Mouse (Mus musculus): Measurements from ENCODE around the gene Mmp14. TPM values are rescaled to one million over a fixed set of nuclear protein-coding genes. Genes with fewer than 3 reads are reported as not detected.

Mmp14 gene
- 235 and 254 TPM in 2 replicates for polyA plus RNA-seq (2014; fragmentation: Nextera tagmentation; extraction: Ambion mirVana)

GRCm38 (mm10) chr14:54431334-54432077 is at the start of gene Mmp14:
TSS of gene Mmp14 (plus strand) at chr14:54431612.
- Histone ChIP-seq H3K27me3 (replicated peaks; ENCODE audit: control insufficient read depth, insufficient read depth, low read length) (no peaks in the 10 kb centered on the region), H3K36me3 (ENCODE audit: control insufficient read depth, insufficient read depth, low read length) (peaks cover 34% of the 10 kb centered on the region), H3K4me3 (ENCODE audit: low read depth, low read length) (peak within 1 kb of the TSS; percentile 83), H3K9ac (ENCODE audit: low read depth, low read length) (peak within 1 kb of the TSS; percentile 95), H3K27ac (replicated peaks; ENCODE audit: low read depth, low read length) (peak within 1 kb of the TSS; percentile 99), H3K4me1 (ENCODE audit: control insufficient read depth, insufficient read depth, low read length) (peaks cover 30% of the 10 kb centered on the region), H3K9me3 (ENCODE audit: control insufficient read depth, low read length) (no peaks in the 10 kb centered on the region), H3K4me2 (ENCODE audit: low read depth, low read length) (peak within 1 kb of the TSS; percentile 79)
- peak; percentile 75 for ATAC-seq (ENCODE audit: low read depth)
- under 1% methylated on average over 26 of the region's 49 CpGs for WGBS
- DNase-seq (ENCODE audit: low spot score), result peak; percentile 96

DNA sequence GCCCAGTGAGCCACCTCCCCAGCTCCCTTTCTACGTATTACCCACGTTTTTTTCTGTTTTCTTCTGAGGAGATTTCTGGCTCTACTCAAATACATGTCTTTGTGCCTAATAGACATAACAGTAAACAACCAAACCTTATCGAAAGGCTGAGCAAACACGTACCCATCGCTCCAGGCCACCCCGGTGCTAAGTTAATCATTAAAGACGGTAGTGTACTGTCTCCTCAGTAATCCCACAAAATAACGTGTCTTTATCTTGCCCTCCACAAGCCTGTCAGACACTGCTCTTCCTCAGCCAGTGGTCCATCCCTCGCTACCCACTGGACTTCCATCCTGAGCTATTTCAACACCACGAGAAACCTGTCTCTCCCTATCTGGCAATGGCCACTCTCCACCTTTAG is 49.6 kb upstream of the Mmp14 start:
- DNase-seq (ENCODE audit: low spot score) (no peak), ATAC-seq (ENCODE audit: low read depth) (no peak)
- H3K4me1 ChIP-seq (ENCODE audit: control insufficient read depth, insufficient read depth, low read length), result no peaks in the 10 kb centered on the region
- H3K27me3 ChIP-seq (replicated peaks; ENCODE audit: control insufficient read depth, insufficient read depth, low read length), result no peaks in the 10 kb centered on the region
- H3K27ac ChIP-seq (replicated peaks; ENCODE audit: low read depth, low read length), result no peak overlapping the region
- no peaks in the 10 kb centered on the region for H3K36me3 ChIP-seq (ENCODE audit: control insufficient read depth, insufficient read depth, low read length)
- H3K9ac ChIP-seq (ENCODE audit: low read depth, low read length), result no peak overlapping the region
- no peak overlapping the region for H3K4me2 ChIP-seq (ENCODE audit: low read depth, low read length)
- no peak overlapping the region for H3K4me3 ChIP-seq (ENCODE audit: low read depth, low read length)
- H3K9me3 ChIP-seq (ENCODE audit: control insufficient read depth, low read length), result no peaks in the 10 kb centered on the region
- 72% methylated on average over 10 of the region's 10 CpGs for WGBS

DNA sequence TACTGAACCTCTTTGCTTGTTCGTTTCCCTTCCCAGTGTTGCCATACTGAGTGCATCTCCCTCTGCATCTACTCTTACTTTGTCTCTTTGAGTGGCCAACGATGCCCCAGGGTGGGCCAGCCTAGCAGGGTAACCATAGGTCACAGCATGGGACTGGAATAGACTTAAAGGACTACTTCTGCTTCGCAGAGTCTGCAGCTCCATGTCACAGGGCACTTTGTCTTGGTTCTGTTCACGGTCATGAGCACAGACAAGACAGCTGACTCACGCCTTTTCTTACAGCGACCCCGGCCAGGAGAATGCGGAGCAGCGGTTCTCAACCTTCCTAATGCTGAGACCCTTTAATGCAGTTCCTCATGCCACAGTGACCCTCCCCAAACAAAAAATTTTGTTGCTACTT is 48.8 kb upstream of the Mmp14 start:
- no peak overlapping the region for H3K4me2 ChIP-seq (ENCODE audit: low read depth, low read length)
- no peaks in the 10 kb centered on the region for H3K27me3 ChIP-seq (replicated peaks; ENCODE audit: control insufficient read depth, insufficient read depth, low read length)
- no peaks in the 10 kb centered on the region for H3K9me3 ChIP-seq (ENCODE audit: control insufficient read depth, low read length)
- DNase-seq (ENCODE audit: low spot score) (no peak), ATAC-seq (ENCODE audit: low read depth) (no peak)
- no peaks in the 10 kb centered on the region for H3K36me3 ChIP-seq (ENCODE audit: control insufficient read depth, insufficient read depth, low read length)
- no peak overlapping the region for H3K4me3 ChIP-seq (ENCODE audit: low read depth, low read length)
- no peak overlapping the region for H3K9ac ChIP-seq (ENCODE audit: low read depth, low read length)
- 81% methylated on average over 9 of the region's 9 CpGs for WGBS
- H3K27ac ChIP-seq (replicated peaks; ENCODE audit: low read depth, low read length), result no peak overlapping the region
- H3K4me1 ChIP-seq (ENCODE audit: control insufficient read depth, insufficient read depth, low read length), result no peaks in the 10 kb centered on the region

DNA sequence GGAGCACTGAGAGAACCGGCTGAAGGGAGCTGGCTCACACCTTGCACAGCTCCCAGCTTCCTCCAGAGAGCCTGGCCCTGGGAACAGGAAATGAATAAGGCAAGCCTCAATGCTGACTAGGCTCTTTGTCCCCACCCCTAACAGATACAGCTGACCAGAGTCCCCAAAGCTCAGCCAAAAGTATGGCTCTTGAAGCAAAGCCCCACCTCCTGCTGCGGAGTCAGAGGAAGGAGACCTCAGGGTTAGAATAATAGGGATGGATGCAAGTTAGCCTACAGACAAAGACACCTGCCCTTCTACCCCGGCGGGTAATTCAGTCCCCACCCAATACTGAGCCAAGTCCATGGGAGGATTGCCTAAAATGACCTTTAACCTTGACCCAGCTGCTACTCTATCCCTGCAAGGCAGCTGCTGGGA is 48.0 kb upstream of the Mmp14 start:
- DNase-seq (ENCODE audit: low spot score), result peak; percentile 38

GRCm38 (mm10) chr14:54384396-54384795 is 47.0 kb upstream of the Mmp14 start:
- ATAC-seq (ENCODE audit: low read depth) (no peak), DNase-seq (ENCODE audit: low spot score) (no peak)
- Histone ChIP-seq H3K9ac (ENCODE audit: low read depth, low read length) (no peak overlapping the region), H3K4me2 (ENCODE audit: low read depth, low read length) (no peak overlapping the region), H3K36me3 (ENCODE audit: control insufficient read depth, insufficient read depth, low read length) (no peaks in the 10 kb centered on the region), H3K27ac (replicated peaks; ENCODE audit: low read depth, low read length) (no peak overlapping the region), H3K4me3 (ENCODE audit: low read depth, low read length) (no peak overlapping the region), H3K4me1 (ENCODE audit: control insufficient read depth, insufficient read depth, low read length) (no peaks in the 10 kb centered on the region), H3K9me3 (ENCODE audit: control insufficient read depth, low read length) (no peaks in the 10 kb centered on the region), H3K27me3 (replicated peaks; ENCODE audit: control insufficient read depth, insufficient read depth, low read length) (no peaks in the 10 kb centered on the region)
- WGBS, result 90% methylated on average over 8 of the region's 8 CpGs

More for the DNA sequence above, 48.0 kb upstream of the Mmp14 start:
- Histone ChIP-seq H3K9ac (ENCODE audit: low read depth, low read length) (no peak overlapping the region), H3K4me1 (ENCODE audit: control insufficient read depth, insufficient read depth, low read length) (no peaks in the 10 kb centered on the region), H3K27me3 (replicated peaks; ENCODE audit: control insufficient read depth, insufficient read depth, low read length) (no peaks in the 10 kb centered on the region), H3K27ac (replicated peaks; ENCODE audit: low read depth, low read length) (no peak overlapping the region), H3K9me3 (ENCODE audit: control insufficient read depth, low read length) (no peaks in the 10 kb centered on the region), H3K4me3 (ENCODE audit: low read depth, low read length) (no peak overlapping the region), H3K4me2 (ENCODE audit: low read depth, low read length) (no peak overlapping the region), H3K36me3 (ENCODE audit: control insufficient read depth, insufficient read depth, low read length) (no peaks in the 10 kb centered on the region)
- 25% methylated on average over 4 of the region's 4 CpGs for WGBS
- ATAC-seq (ENCODE audit: low read depth), result no peak

DNA sequence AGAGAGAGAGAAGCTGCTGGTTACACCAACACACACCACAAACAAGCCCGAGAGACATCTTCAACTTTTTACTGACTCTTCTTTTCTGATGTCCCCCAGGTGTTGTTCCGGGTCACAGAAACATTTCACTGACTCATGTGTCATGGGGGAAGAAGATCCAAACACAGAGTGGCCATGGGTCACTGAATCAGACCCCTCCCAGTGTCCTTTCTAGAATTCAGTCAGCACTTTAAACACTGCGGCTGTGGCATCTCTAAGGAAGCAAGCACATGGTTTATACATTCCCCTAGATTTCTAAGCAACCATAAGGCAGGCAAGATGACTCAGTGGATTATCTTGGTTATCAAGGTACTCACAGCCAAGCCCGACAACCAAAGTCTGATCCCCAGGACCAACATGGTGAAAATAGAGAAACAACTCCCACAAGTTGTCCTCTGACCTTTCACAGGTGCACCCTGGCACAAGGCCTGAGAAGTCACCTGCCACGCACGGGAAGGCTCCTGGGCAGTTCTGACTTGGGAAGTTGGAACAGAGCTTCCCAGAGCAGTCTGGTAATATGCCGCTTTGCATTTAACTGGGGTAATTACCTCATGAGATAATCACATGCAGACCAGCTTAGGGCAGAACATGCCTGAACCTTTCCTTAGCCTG is 45.3 kb upstream of the Mmp14 start:
- Histone ChIP-seq H3K27me3 (replicated peaks; ENCODE audit: control insufficient read depth, insufficient read depth, low read length) (no peaks in the 10 kb centered on the region), H3K4me2 (ENCODE audit: low read depth, low read length) (no peak overlapping the region), H3K4me3 (ENCODE audit: low read depth, low read length) (no peak overlapping the region), H3K36me3 (ENCODE audit: control insufficient read depth, insufficient read depth, low read length) (no peaks in the 10 kb centered on the region), H3K9me3 (ENCODE audit: control insufficient read depth, low read length) (no peaks in the 10 kb centered on the region), H3K9ac (ENCODE audit: low read depth, low read length) (no peak overlapping the region), H3K4me1 (ENCODE audit: control insufficient read depth, insufficient read depth, low read length) (no peaks in the 10 kb centered on the region), H3K27ac (replicated peaks; ENCODE audit: low read depth, low read length) (no peak overlapping the region)
- WGBS, result 61% methylated on average over 7 of the region's 7 CpGs
- DNase-seq (ENCODE audit: low spot score) (no peak), ATAC-seq (ENCODE audit: low read depth) (no peak)

GRCm38 (mm10) chr14:54387546-54387945 is 43.9 kb upstream of the Mmp14 start:
- H3K4me1 ChIP-seq (ENCODE audit: control insufficient read depth, insufficient read depth, low read length), result no peaks in the 10 kb centered on the region
- H3K9ac ChIP-seq (ENCODE audit: low read depth, low read length), result no peak overlapping the region
- H3K36me3 ChIP-seq (ENCODE audit: control insufficient read depth, insufficient read depth, low read length), result no peaks in the 10 kb centered on the region
- H3K9me3 ChIP-seq (ENCODE audit: control insufficient read depth, low read length), result no peaks in the 10 kb centered on the region
- DNase-seq (ENCODE audit: low spot score), result no peak
- no peak overlapping the region for H3K27ac ChIP-seq (replicated peaks; ENCODE audit: low read depth, low read length)
- no peak for ATAC-seq (ENCODE audit: low read depth)
- no peaks in the 10 kb centered on the region for H3K27me3 ChIP-seq (replicated peaks; ENCODE audit: control insufficient read depth, insufficient read depth, low read length)
- WGBS, result 62% methylated on average over 6 of the region's 6 CpGs
- H3K4me2 ChIP-seq (ENCODE audit: low read depth, low read length), result no peak overlapping the region
- H3K4me3 ChIP-seq (ENCODE audit: low read depth, low read length), result no peak overlapping the region

DNA sequence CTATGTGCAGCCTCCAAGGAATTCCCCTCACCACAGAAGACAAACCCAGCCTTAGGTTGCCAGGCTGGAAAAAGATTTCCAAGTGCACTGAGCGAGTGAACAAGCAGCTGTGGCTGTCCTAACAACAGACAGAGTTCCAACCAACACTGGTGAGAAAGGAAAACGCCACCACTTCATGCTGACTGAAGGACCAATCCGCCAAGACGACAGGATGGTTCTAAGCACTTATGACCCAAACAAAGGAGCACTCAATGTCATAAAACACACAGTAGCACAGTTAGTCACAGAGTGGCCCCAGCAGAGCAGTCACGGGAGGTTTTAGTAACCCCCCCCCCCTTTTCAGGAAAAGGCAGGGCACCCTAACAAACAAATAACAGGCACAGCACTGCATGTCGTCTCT is 40.6 kb upstream of the Mmp14 start:
- 65% methylated on average over 6 of the region's 6 CpGs for WGBS
- no peak overlapping the region for H3K4me2 ChIP-seq (ENCODE audit: low read depth, low read length)
- no peak overlapping the region for H3K27ac ChIP-seq (replicated peaks; ENCODE audit: low read depth, low read length)
- ATAC-seq (ENCODE audit: low read depth) (no peak), DNase-seq (ENCODE audit: low spot score) (no peak)
- H3K36me3 ChIP-seq (ENCODE audit: control insufficient read depth, insufficient read depth, low read length), result no peaks in the 10 kb centered on the region
- H3K4me1 ChIP-seq (ENCODE audit: control insufficient read depth, insufficient read depth, low read length), result no peaks in the 10 kb centered on the region
- no peak overlapping the region for H3K9ac ChIP-seq (ENCODE audit: low read depth, low read length)
- no peaks in the 10 kb centered on the region for H3K27me3 ChIP-seq (replicated peaks; ENCODE audit: control insufficient read depth, insufficient read depth, low read length)
- H3K9me3 ChIP-seq (ENCODE audit: control insufficient read depth, low read length), result no peaks in the 10 kb centered on the region
- no peak overlapping the region for H3K4me3 ChIP-seq (ENCODE audit: low read depth, low read length)

DNA sequence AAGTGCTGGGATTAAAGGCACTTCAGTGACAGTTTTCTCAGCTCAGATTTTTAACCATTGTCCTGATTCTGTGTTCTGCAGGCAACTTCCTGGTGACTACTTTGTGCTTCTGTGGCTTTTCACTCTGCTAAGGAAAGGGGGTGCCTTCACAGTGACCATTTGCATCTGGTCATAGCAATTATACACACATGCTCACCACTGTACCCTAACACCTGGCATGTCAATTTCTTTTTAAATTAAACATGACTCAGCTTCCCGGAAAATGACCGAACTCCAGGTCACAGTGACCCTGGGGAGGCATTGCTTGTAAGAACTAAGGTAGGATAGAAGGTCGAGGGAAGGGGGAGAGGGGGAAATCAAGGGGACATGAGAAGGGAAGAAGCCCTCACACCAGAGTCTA is 37.6 kb upstream of the Mmp14 start:
- Histone ChIP-seq H3K36me3 (ENCODE audit: control insufficient read depth, insufficient read depth, low read length) (no peaks in the 10 kb centered on the region), H3K4me1 (ENCODE audit: control insufficient read depth, insufficient read depth, low read length) (no peaks in the 10 kb centered on the region), H3K9ac (ENCODE audit: low read depth, low read length) (no peak overlapping the region), H3K9me3 (ENCODE audit: control insufficient read depth, low read length) (no peaks in the 10 kb centered on the region), H3K27me3 (replicated peaks; ENCODE audit: control insufficient read depth, insufficient read depth, low read length) (no peaks in the 10 kb centered on the region), H3K4me3 (ENCODE audit: low read depth, low read length) (no peak overlapping the region), H3K4me2 (ENCODE audit: low read depth, low read length) (no peak overlapping the region), H3K27ac (replicated peaks; ENCODE audit: low read depth, low read length) (no peak overlapping the region)
- ATAC-seq (ENCODE audit: low read depth) (no peak), DNase-seq (ENCODE audit: low spot score) (no peak)
- 66% methylated on average over 3 of the region's 3 CpGs for WGBS

Measured in embryonic facial prominence, embryonic 14.5 days (tissue).